Mouse (Mus musculus): Measurements from ENCODE around the gene Celf1. TPM values are rescaled to one million over a fixed set of nuclear protein-coding genes. Genes with fewer than 3 reads are reported as not detected.

Gene Celf1
- polyA plus RNA-seq, 1 experiment = 27.1 TPM

- Histone ChIP-seq H3ac (ENCODE audit: control insufficient read depth, insufficient read length) (no peak overlapping the region), H3K79me2 (ENCODE audit: control insufficient read depth, insufficient read depth) (no peaks in the 10 kb centered on the region), H3K36me3 (ENCODE audit: control insufficient read depth, insufficient read depth) (peaks cover 79% of the 10 kb centered on the region), H3K4me3 (no peak overlapping the region), H3K27me3 (ENCODE audit: control insufficient read depth, insufficient read depth, insufficient read length) (no peaks in the 10 kb centered on the region), H3K4me2 (ENCODE audit: low read depth) (no peak overlapping the region)
- TF ChIP-seq CEBPB (IDR thresholded peaks at IDR 0.05; ENCODE audit: insufficient read depth, poor library complexity, severe bottlenecking) = no peak
- no peak for TF ChIP-seq POLR2AphosphoS2 (IDR thresholded peaks at IDR 0.05; ENCODE audit: insufficient read length, low read depth)
- no peak for TF ChIP-seq E2F4 (IDR thresholded peaks at IDR 0.05; ENCODE audit: insufficient read depth)
- TF ChIP-seq MYOD1 (IDR thresholded peaks at IDR 0.05; ENCODE audit: control insufficient read depth in 1 of 3, insufficient read length in 2 of 3, low read depth in 2 of 3) = no peak
- no peak for TF ChIP-seq TCF12 (IDR thresholded peaks at IDR 0.05; ENCODE audit: insufficient read depth, poor library complexity, severe bottlenecking)
- no peak for TF ChIP-seq USF1 (IDR thresholded peaks at IDR 0.05; ENCODE audit: low read depth)
- TF ChIP-seq REST (IDR thresholded peaks at IDR 0.05; ENCODE audit: insufficient read depth, insufficient read length) = no peak
- TF ChIP-seq SRF (IDR thresholded peaks at IDR 0.05; ENCODE audit: control insufficient read depth, insufficient read length, low read depth) = no peak
- TF ChIP-seq MYOG (IDR thresholded peaks at IDR 0.05; ENCODE audit: control insufficient read depth in 1 of 3, insufficient read depth in 1 of 3, insufficient read length in 2 of 3, low read depth in 2 of 3) = no peak
- no peak for TF ChIP-seq TCF3 (IDR thresholded peaks at IDR 0.05; ENCODE audit: insufficient read length, low read depth)
- no peak for TF ChIP-seq MAX (IDR thresholded peaks at IDR 0.05; ENCODE audit: low read depth)
Observed at GRCm38 (mm10) chr2:91008536-91008935, 68.4 kb downstream of the Celf1 start.

- Histone ChIP-seq H3K4me2 (ENCODE audit: low read depth) (no peak overlapping the region), H3K4me3 (no peak overlapping the region), H3ac (ENCODE audit: control insufficient read depth, insufficient read length) (no peak overlapping the region), H3K27me3 (ENCODE audit: control insufficient read depth, insufficient read depth, insufficient read length) (no peaks in the 10 kb centered on the region), H3K79me2 (ENCODE audit: control insufficient read depth, insufficient read depth) (no peaks in the 10 kb centered on the region), H3K36me3 (ENCODE audit: control insufficient read depth, insufficient read depth) (peaks cover 68% of the 10 kb centered on the region)
- TF ChIP-seq TCF12 (IDR thresholded peaks at IDR 0.05; ENCODE audit: insufficient read depth, poor library complexity, severe bottlenecking) (no peak), MYOG (IDR thresholded peaks at IDR 0.05; ENCODE audit: control insufficient read depth in 1 of 3, insufficient read depth in 1 of 3, insufficient read length in 2 of 3, low read depth in 2 of 3) (no peak), SRF (IDR thresholded peaks at IDR 0.05; ENCODE audit: control insufficient read depth, insufficient read length, low read depth) (no peak), USF1 (IDR thresholded peaks at IDR 0.05; ENCODE audit: low read depth) (no peak), POLR2A (IDR thresholded peaks at IDR 0.05; ENCODE audit: insufficient read length, low read depth) (no peak), MYOD1 (IDR thresholded peaks at IDR 0.05; ENCODE audit: control insufficient read depth in 1 of 3, insufficient read length in 2 of 3, low read depth in 2 of 3) (no peak), TCF3 (IDR thresholded peaks at IDR 0.05; ENCODE audit: insufficient read length, low read depth) (no peak), POLR2AphosphoS2 (IDR thresholded peaks at IDR 0.05; ENCODE audit: insufficient read length, low read depth) (no peak), CEBPB (IDR thresholded peaks at IDR 0.05; ENCODE audit: insufficient read depth, poor library complexity, severe bottlenecking) (no peak), MAX (IDR thresholded peaks at IDR 0.05; ENCODE audit: low read depth) (no peak), E2F4 (IDR thresholded peaks at IDR 0.05; ENCODE audit: insufficient read depth) (no peak), REST (IDR thresholded peaks at IDR 0.05; ENCODE audit: insufficient read depth, insufficient read length) (no peak)
Observed at GRCm38 (mm10) chr2:91013881-91014280, 73.7 kb downstream of the Celf1 start.

- no peak overlapping the region for H3K4me3 ChIP-seq
- no peaks in the 10 kb centered on the region for H3K79me2 ChIP-seq (ENCODE audit: control insufficient read depth, insufficient read depth)
- H3K27me3 ChIP-seq (ENCODE audit: control insufficient read depth, insufficient read depth, insufficient read length) = no peaks in the 10 kb centered on the region
- no peak overlapping the region for H3K4me2 ChIP-seq (ENCODE audit: low read depth)
- H3K36me3 ChIP-seq (ENCODE audit: control insufficient read depth, insufficient read depth) = peaks cover 57% of the 10 kb centered on the region
- no peak for TF ChIP-seq MAX (IDR thresholded peaks at IDR 0.05; ENCODE audit: low read depth)
- no peak for TF ChIP-seq REST (IDR thresholded peaks at IDR 0.05; ENCODE audit: insufficient read depth, insufficient read length)
- TF ChIP-seq POLR2A (IDR thresholded peaks at IDR 0.05; ENCODE audit: insufficient read length, low read depth) = no peak
- TF ChIP-seq TCF12 (IDR thresholded peaks at IDR 0.05; ENCODE audit: insufficient read depth, poor library complexity, severe bottlenecking) = no peak
- TF ChIP-seq USF1 (IDR thresholded peaks at IDR 0.05; ENCODE audit: low read depth) = no peak
- no peak for TF ChIP-seq CEBPB (IDR thresholded peaks at IDR 0.05; ENCODE audit: insufficient read depth, poor library complexity, severe bottlenecking)
- TF ChIP-seq MYOD1 (IDR thresholded peaks at IDR 0.05; ENCODE audit: control insufficient read depth in 1 of 3, insufficient read length in 2 of 3, low read depth in 2 of 3) = no peak
- no peak for TF ChIP-seq SRF (IDR thresholded peaks at IDR 0.05; ENCODE audit: control insufficient read depth, insufficient read length, low read depth)
- no peak for TF ChIP-seq E2F4 (IDR thresholded peaks at IDR 0.05; ENCODE audit: insufficient read depth)
- TF ChIP-seq POLR2AphosphoS2 (IDR thresholded peaks at IDR 0.05; ENCODE audit: insufficient read length, low read depth) = no peak
- TF ChIP-seq MYOG (IDR thresholded peaks at IDR 0.05; ENCODE audit: control insufficient read depth in 1 of 3, insufficient read depth in 1 of 3, insufficient read length in 2 of 3, low read depth in 2 of 3) = no peak
- no peak for TF ChIP-seq TCF3 (IDR thresholded peaks at IDR 0.05; ENCODE audit: insufficient read length, low read depth)
- H3ac ChIP-seq (ENCODE audit: control insufficient read depth, insufficient read length) = no peak overlapping the region
Observed at GRCm38 (mm10) chr2:91015386-91015785, 75.2 kb downstream of the Celf1 start.

- H3ac ChIP-seq (ENCODE audit: control insufficient read depth, insufficient read length) = no peak overlapping the region
- no peaks in the 10 kb centered on the region for H3K79me2 ChIP-seq (ENCODE audit: control insufficient read depth, insufficient read depth)
- no peak overlapping the region for H3K4me2 ChIP-seq (ENCODE audit: low read depth)
- no peak for TF ChIP-seq TCF3 (IDR thresholded peaks at IDR 0.05; ENCODE audit: insufficient read length, low read depth)
- TF ChIP-seq CEBPB (IDR thresholded peaks at IDR 0.05; ENCODE audit: insufficient read depth, poor library complexity, severe bottlenecking) = no peak
- TF ChIP-seq E2F4 (IDR thresholded peaks at IDR 0.05; ENCODE audit: insufficient read depth) = no peak
- no peak for TF ChIP-seq MYOG (IDR thresholded peaks at IDR 0.05; ENCODE audit: control insufficient read depth in 1 of 3, insufficient read depth in 1 of 3, insufficient read length in 2 of 3, low read depth in 2 of 3)
- no peak for TF ChIP-seq USF1 (IDR thresholded peaks at IDR 0.05; ENCODE audit: low read depth)
- TF ChIP-seq SRF (IDR thresholded peaks at IDR 0.05; ENCODE audit: control insufficient read depth, insufficient read length, low read depth) = no peak
- no peak for TF ChIP-seq TCF12 (IDR thresholded peaks at IDR 0.05; ENCODE audit: insufficient read depth, poor library complexity, severe bottlenecking)
- no peak for TF ChIP-seq POLR2A (IDR thresholded peaks at IDR 0.05; ENCODE audit: insufficient read length, low read depth)
- TF ChIP-seq REST (IDR thresholded peaks at IDR 0.05; ENCODE audit: insufficient read depth, insufficient read length) = no peak
- TF ChIP-seq MYOD1 (IDR thresholded peaks at IDR 0.05; ENCODE audit: control insufficient read depth in 1 of 3, insufficient read length in 2 of 3, low read depth in 2 of 3) = no peak
- TF ChIP-seq POLR2AphosphoS2 (IDR thresholded peaks at IDR 0.05; ENCODE audit: insufficient read length, low read depth) = no peak
- TF ChIP-seq MAX (IDR thresholded peaks at IDR 0.05; ENCODE audit: low read depth) = no peak
- H3K36me3 ChIP-seq (ENCODE audit: control insufficient read depth, insufficient read depth) = peaks cover 33% of the 10 kb centered on the region
- no peak overlapping the region for H3K4me3 ChIP-seq
- no peaks in the 10 kb centered on the region for H3K27me3 ChIP-seq (ENCODE audit: control insufficient read depth, insufficient read depth, insufficient read length)
Observed at GRCm38 (mm10) chr2:91018061-91018788, 78.0 kb downstream of the Celf1 start.

Measured in myocyte (in vitro differentiated cells).